Mouse (Mus musculus): ENCODE data around the gene Pcbp1. TPM values are rescaled to one million over a fixed set of nuclear protein-coding genes. Genes with fewer than 3 reads are reported as not detected.
A peak's percentile ranks its signal among the peaks of the same experiment; 100 is the strongest.

Gene Pcbp1
- total and polyA plus RNA-seq, 3 experiments: 74.2 to 385 TPM; not detected in 1

GRCm38 (mm10) chr6:86474646-86475181 is 51.4 kb downstream of the Pcbp1 start (continued):
- TF ChIP-seq NRF1 (IDR thresholded peaks at IDR 0.05; ENCODE audit: insufficient read depth, low read depth, low read length, poor library complexity, severe bottlenecking): no peak
- TF ChIP-seq RAD21 (IDR thresholded peaks at IDR 0.05; ENCODE audit: low read depth, low read length): no peak
- no peak for TF ChIP-seq ZMIZ1 (IDR thresholded peaks at IDR 0.05; ENCODE audit: low read depth, low read length)
- no peak for TF ChIP-seq POLR2AphosphoS2 (IDR thresholded peaks at IDR 0.05; ENCODE audit: low read length)
- peak; percentile 70 for TF ChIP-seq ZNF384 (IDR thresholded peaks at IDR 0.05; ENCODE audit: low read depth, low read length)
- no peak for TF ChIP-seq E2F4 (IDR thresholded peaks at IDR 0.05; ENCODE audit: borderline replicate concordance, low read depth, low read length)
- TF ChIP-seq BHLHE40 (IDR thresholded peaks at IDR 0.05; ENCODE audit: borderline replicate concordance, low read depth, low read length): no peak
- TF ChIP-seq MAFK (IDR thresholded peaks at IDR 0.05; ENCODE audit: borderline replicate concordance, low read depth, low read length): peak; percentile 95

Other genes starting within 250 kb of the Pcbp1 start
- gene Fam136a, start 160.7 kb downstream of the Pcbp1 start, total RNA-seq (2012; rRNA removed): 87.8 and 89.2 TPM in 2 replicates
- gene Fam136a, start 160.7 kb downstream of the Pcbp1 start, polyA plus RNA-seq (2012; ENCODE audit: insufficient read depth in 1 of 2, insufficient read length in 2 of 2, low read depth in 1 of 2, low replicate concordance in 2 of 2, missing spikeins in 1 of 2): 10 to 100 TPM in 1 of 2 experiments, not detected in 1; 53.0 TPM
- gene Snrpg, start 155.0 kb downstream of the Pcbp1 start, total RNA-seq (2012; rRNA removed): 748 and 796 TPM in 2 replicates
- 1,000 to 10,000 TPM in 1 of 2 experiments, 100 to 1,000 TPM in 1; 761 to 1,339 TPM for gene Snrpg, start 155.0 kb downstream of the Pcbp1 start, polyA plus RNA-seq (2012; ENCODE audit: insufficient read depth in 1 of 2, insufficient read length in 2 of 2, low read depth in 1 of 2, low replicate concordance in 2 of 2, missing spikeins in 1 of 2)
- gene Pcyox1, start 129.2 kb downstream of the Pcbp1 start, total RNA-seq (2012; rRNA removed): 16.0 and 18.3 TPM in 2 replicates
- gene Pcyox1, start 129.2 kb downstream of the Pcbp1 start, polyA plus RNA-seq (2012; ENCODE audit: insufficient read depth in 1 of 2, insufficient read length in 2 of 2, low read depth in 1 of 2, low replicate concordance in 2 of 2, missing spikeins in 1 of 2): 10 to 100 TPM in 1 of 2 experiments, not detected in 1; 28.1 TPM
- gene Tia1, start 122.1 kb downstream of the Pcbp1 start, total RNA-seq (2012; rRNA removed): 20.5 and 21.5 TPM in 2 replicates
- gene Tia1, start 122.1 kb downstream of the Pcbp1 start, polyA plus RNA-seq (2012; ENCODE audit: insufficient read depth in 1 of 2, insufficient read length in 2 of 2, low read depth in 1 of 2, low replicate concordance in 2 of 2, missing spikeins in 1 of 2): 10 to 100 TPM in 1 of 2 experiments, not detected in 1; 25.3 TPM
- gene Gm44790, start 99.7 kb downstream of the Pcbp1 start, total RNA-seq (2012; rRNA removed): 0.77 and 0.88 TPM in 2 replicates
- under 1 TPM in 1 of 2 experiments, not detected in 1; 0.29 TPM for gene Gm44790, start 99.7 kb downstream of the Pcbp1 start, polyA plus RNA-seq (2012; ENCODE audit: insufficient read depth in 1 of 2, insufficient read length in 2 of 2, low read depth in 1 of 2, low replicate concordance in 2 of 2, missing spikeins in 1 of 2)
- 10.9 and 11.6 TPM in 2 replicates for gene C87436, start 87.9 kb downstream of the Pcbp1 start, total RNA-seq (2012; rRNA removed)
- gene C87436, start 87.9 kb downstream of the Pcbp1 start, polyA plus RNA-seq (2012; ENCODE audit: insufficient read depth in 1 of 2, insufficient read length in 2 of 2, low read depth in 1 of 2, low replicate concordance in 2 of 2, missing spikeins in 1 of 2): 10 to 100 TPM in 1 of 2 experiments, not detected in 1; 18.5 TPM
- gene Asprv1, start 101.8 kb upstream of the Pcbp1 start, total RNA-seq (2012; rRNA removed): not detected in 2 replicates
- not detected for gene Asprv1, start 101.8 kb upstream of the Pcbp1 start, polyA plus RNA-seq (2012; ENCODE audit: insufficient read depth in 1 of 2, insufficient read length in 2 of 2, low read depth in 1 of 2, low replicate concordance in 2 of 2, missing spikeins in 1 of 2)
- 3.1 and 3.2 TPM in 2 replicates for gene Mxd1, start 142.8 kb upstream of the Pcbp1 start, total RNA-seq (2012; rRNA removed)
- gene Mxd1, start 142.8 kb upstream of the Pcbp1 start, polyA plus RNA-seq (2012; ENCODE audit: insufficient read depth in 1 of 2, insufficient read length in 2 of 2, low read depth in 1 of 2, low replicate concordance in 2 of 2, missing spikeins in 1 of 2): 1 to 10 TPM in 1 of 2 experiments, not detected in 1; 3.6 TPM
- gene Snrnp27, start 158.2 kb upstream of the Pcbp1 start, total RNA-seq (2012; rRNA removed): 74.8 and 79.3 TPM in 2 replicates
- 100 to 1,000 TPM; 106 to 225 TPM for gene Snrnp27, start 158.2 kb upstream of the Pcbp1 start, polyA plus RNA-seq (2012; ENCODE audit: insufficient read depth in 1 of 2, insufficient read length in 2 of 2, low read depth in 1 of 2, low replicate concordance in 2 of 2, missing spikeins in 1 of 2)
- 15.9 TPM in 2 replicates for gene Gmcl1, start 207.1 kb upstream of the Pcbp1 start, total RNA-seq (2012; rRNA removed)
- 10 to 100 TPM; 21.5 to 67.0 TPM for gene Gmcl1, start 207.1 kb upstream of the Pcbp1 start, polyA plus RNA-seq (2012; ENCODE audit: insufficient read depth in 1 of 2, insufficient read length in 2 of 2, low read depth in 1 of 2, low replicate concordance in 2 of 2, missing spikeins in 1 of 2)